Mouse (Mus musculus) neural tube, embryonic 11.5 days (tissue): ENCODE results near the gene Mrpl53. TPM values are rescaled to one million over a fixed set of nuclear protein-coding genes. Genes with fewer than 3 reads are reported as not detected.

Experiments used
- ATAC-seq: fragments of 200-750 bp; cut with Nextera tagmentation; 2 replicates; pipeline ENCODE4 v1.8.0; 2017; ENCODE audit warnings: moderate number of reproducible peaks, mild to moderate bottlenecking, moderate TSS enrichment, moderate library complexity; ENCODE audit not compliant: insufficient read depth, low FRiP score, low TSS enrichment
- DNase-seq: peaks from one replicate; pipeline ENCODE4 v3.0.0-alpha.2; 2015; ENCODE audit warnings: low spot score
- H3K27ac ChIP-seq: fragments of 300-500 bp; sonication (generic); 2 replicates; pipeline ENCODE4 v1.5.1; 2014; ENCODE audit warnings: low read depth, mild to moderate bottlenecking, low read length
- H3K27me3 ChIP-seq: fragments of 300-500 bp; sonication (generic); 2 replicates; pipeline ENCODE4 v1.6.1; 2014; ENCODE audit warnings: mild to moderate bottlenecking, low read length, mixed read lengths; ENCODE audit not compliant: control insufficient read depth, insufficient read depth
- H3K36me3 ChIP-seq: fragments of 300-500 bp; sonication (generic); 2 replicates; pipeline ENCODE4 v1.6.1; 2014; ENCODE audit warnings: mild to moderate bottlenecking, low read length, moderate library complexity, mixed read lengths; ENCODE audit not compliant: control insufficient read depth, insufficient read depth
- H3K4me1 ChIP-seq: fragments of 300-500 bp; sonication (generic); 2 replicates; pipeline ENCODE4 v1.6.1; 2014; ENCODE audit warnings: low read length, mixed read lengths; ENCODE audit not compliant: control insufficient read depth, insufficient read depth
- H3K4me2 ChIP-seq: fragments of 300-500 bp; sonication (generic); 2 replicates; pipeline ENCODE4 v1.6.1; 2014; ENCODE audit warnings: low read depth, mild to moderate bottlenecking, moderate library complexity
- H3K4me3 ChIP-seq: fragments of 300-500 bp; sonication (generic); 2 replicates; pipeline ENCODE4 v1.5.1; 2014; ENCODE audit warnings: low read depth, low read length
- H3K9ac ChIP-seq: fragments of 300-500 bp; sonication (generic); 2 replicates; pipeline ENCODE4 v1.6.1; 2014; ENCODE audit warnings: mild to moderate bottlenecking, low read length
- H3K9me3 ChIP-seq: fragments of 300-500 bp; sonication (generic); 2 replicates; pipeline ENCODE4 v1.6.1; 2016; ENCODE audit warnings: low read length; ENCODE audit not compliant: control insufficient read depth
- WGBS: fragments of 180-500 bp; shearing (Covaris S2); extraction: QIAGEN DNeasy Blood & Tissue Kit; methylation state at CpG from one replicate; pipeline ENCODE4 v1.1.7; 2014; 5-methylcytosine and 5-hydroxymethylcytosine counted together
- polyA plus RNA-seq: library from polyadenylated mRNA; unstranded; fragments of >200 nt; fragmentation: Nextera tagmentation; extraction: Ambion mirVana; gene quantifications from 2 replicates; pipeline ENCODE4 v1.2.1, GENCODE M21; 2014

The Mrpl53 gene
- polyA plus RNA-seq, 1 experiment from 2014 or later = 123 TPM

- H3K9me3 ChIP-seq = no peaks in the 10 kb centered on the region
- 1% methylated on average over 54 of the region's 58 CpGs for WGBS
- no peaks in the 10 kb centered on the region for H3K36me3 ChIP-seq
- peak overlapping the region; percentile 27 for H3K4me2 ChIP-seq
- H3K4me1 ChIP-seq = peaks cover 7% of the 10 kb centered on the region; the same call in 1 of the 2 replicates
- ATAC-seq (no peak), DNase-seq (peak; percentile 59)
- H3K4me3 ChIP-seq = peak overlapping the region; percentile 23
- no peak overlapping the region; the same call in 1 of the 2 replicates for H3K27ac ChIP-seq
- H3K27me3 ChIP-seq = peaks cover 87% of the 10 kb centered on the region
- H3K9ac ChIP-seq = peak overlapping the region; percentile 26
Measured at GRCm38 (mm10) chr6:83070311-83071219, 38.3 kb upstream of the Mrpl53 start.

- no peak overlapping the region; the same call in 1 of the 2 replicates for H3K27ac ChIP-seq
- H3K4me3 ChIP-seq = peak overlapping the region; percentile 23
- DNase-seq (no peak), ATAC-seq (no peak)
- WGBS = 0% methylated on average over 24 of the region's 24 CpGs
- H3K4me1 ChIP-seq = peaks cover 7% of the 10 kb centered on the region; the same call in 1 of the 2 replicates
- H3K27me3 ChIP-seq = peaks cover 87% of the 10 kb centered on the region
- H3K9ac ChIP-seq = 0 out of 2 replicates have a peak overlapping the region, but pooled peaks have one; percentile 22
- no peaks in the 10 kb centered on the region for H3K36me3 ChIP-seq
- no peaks in the 10 kb centered on the region for H3K9me3 ChIP-seq
- peak overlapping the region; percentile 27 for H3K4me2 ChIP-seq
Measured at GRCm38 (mm10) chr6:83071220-83071619, 37.6 kb upstream of the Mrpl53 start.

GRCm38 (mm10) chr6:83074979-83075378 is 33.9 kb upstream of the Mrpl53 start:
- no peak overlapping the region for H3K4me2 ChIP-seq
- WGBS = 34% methylated on average over 2 of the region's 2 CpGs
- peaks cover 10% of the 10 kb centered on the region for H3K4me1 ChIP-seq
- ATAC-seq = no peak
- no peak overlapping the region for H3K9ac ChIP-seq
- H3K27ac ChIP-seq = no peak overlapping the region
- H3K9me3 ChIP-seq = no peaks in the 10 kb centered on the region
- no peak for DNase-seq
- peaks cover 56% of the 10 kb centered on the region for H3K27me3 ChIP-seq
- no peaks in the 10 kb centered on the region for H3K36me3 ChIP-seq
- no peak overlapping the region for H3K4me3 ChIP-seq

- Histone ChIP-seq H3K9me3 (no peaks in the 10 kb centered on the region), H3K27ac (peak within 1 kb of the TSS; percentile 77), H3K4me1 (peaks cover 5% of the 10 kb centered on the region), H3K4me2 (peak within 1 kb of the TSS; percentile 98), H3K9ac (peak within 1 kb of the TSS; percentile 77), H3K36me3 (no peaks in the 10 kb centered on the region; the same call in 1 of the 2 replicates), H3K4me3 (peak within 1 kb of the TSS; percentile 72), H3K27me3 (peaks cover 28% of the 10 kb centered on the region)
- WGBS = under 1% methylated on average over 50 of the region's 54 CpGs
- DNase-seq (no peak), ATAC-seq (peak; percentile 77)
Measured at GRCm38 (mm10) chr6:83077630-83078323, 31.1 kb upstream of the Mrpl53 start, which contains the start of gene Pcgf1. TSS of gene Pcgf1 (plus strand) at chr6:83077869.

GRCm38 (mm10) chr6:83078324-83078858 is 30.4 kb upstream of the Mrpl53 start:
- Histone ChIP-seq H3K9me3 (no peaks in the 10 kb centered on the region), H3K4me3 (peak overlapping the region; percentile 72), H3K27ac (peak overlapping the region; percentile 77), H3K27me3 (peaks cover 26% of the 10 kb centered on the region), H3K4me2 (peak overlapping the region; percentile 98), H3K4me1 (peaks cover 5% of the 10 kb centered on the region), H3K36me3 (no peaks in the 10 kb centered on the region; the same call in 1 of the 2 replicates), H3K9ac (peak overlapping the region; percentile 74)
- WGBS = under 1% methylated on average over 46 of the region's 46 CpGs
- ATAC-seq (peak; percentile 89), DNase-seq (peak; percentile 100)

GRCm38 (mm10) chr6:83080210-83080609 is 28.6 kb upstream of the Mrpl53 start:
- H3K27me3 ChIP-seq = peaks cover 30% of the 10 kb centered on the region
- DNase-seq (no peak), ATAC-seq (no peak)
- no peak overlapping the region for H3K27ac ChIP-seq
- no peaks in the 10 kb centered on the region; the same call in 1 of the 2 replicates for H3K36me3 ChIP-seq
- no peaks in the 10 kb centered on the region for H3K9me3 ChIP-seq
- no peak overlapping the region for H3K4me2 ChIP-seq
- WGBS = 96% methylated on average over 5 of the region's 5 CpGs
- no peak overlapping the region for H3K9ac ChIP-seq
- H3K4me3 ChIP-seq = no peak overlapping the region
- H3K4me1 ChIP-seq = peaks cover 10% of the 10 kb centered on the region

GRCm38 (mm10) chr6:83083497-83083896 is 25.3 kb upstream of the Mrpl53 start:
- DNase-seq (no peak), ATAC-seq (no peak)
- Histone ChIP-seq H3K4me1 (peaks cover 13% of the 10 kb centered on the region), H3K4me3 (no peak overlapping the region), H3K27ac (no peak overlapping the region), H3K36me3 (no peaks in the 10 kb centered on the region; the same call in 1 of the 2 replicates), H3K27me3 (peaks cover 51% of the 10 kb centered on the region), H3K9ac (no peak overlapping the region), H3K9me3 (no peaks in the 10 kb centered on the region), H3K4me2 (no peak overlapping the region)
- WGBS = 14% methylated on average over 5 of the region's 5 CpGs

- no peak for DNase-seq
- H3K4me1 ChIP-seq = peaks cover 8% of the 10 kb centered on the region; the same call in 1 of the 2 replicates
- H3K4me3 ChIP-seq = no peak overlapping the region
- H3K27ac ChIP-seq = no peak overlapping the region
- peaks cover 59% of the 10 kb centered on the region for H3K27me3 ChIP-seq
- no peak overlapping the region for H3K9ac ChIP-seq
- WGBS = 6% methylated on average over 6 of the region's 6 CpGs
- no peak overlapping the region for H3K4me2 ChIP-seq
- no peak for ATAC-seq
- no peaks in the 10 kb centered on the region for H3K9me3 ChIP-seq
- no peaks in the 10 kb centered on the region; the same call in 1 of the 2 replicates for H3K36me3 ChIP-seq
Measured at GRCm38 (mm10) chr6:83084477-83084876, 24.4 kb upstream of the Mrpl53 start.
